19 mouse cellular contexts compared by ENCODE assay signal in genomic region chr19:53449137-53449783, GRCm38 (mm10). TPM values are rescaled to one million over a fixed set of nuclear protein-coding genes. Genes with fewer than 3 reads are reported as not detected.
DNase-seq lines count a peak whose midpoint lies in the region; ATAC-seq and TF ChIP-seq lines count a peak whose summit lies in the region.
"Had no signal": no experiment of that assay in that cellular context is flagged by ENCODE, and none has a peak within 500 bp of the region (broad histone marks: within the 10 kb centered on the region; RNA-seq: fewer than 3 reads in every experiment).

No protein-coding gene starts in this region.

- H3K4me1 ChIP-seq in kidney, postnatal 0 days (replicated peaks; ENCODE audit: insufficient read depth, low read length), result peaks cover 27% of the 10 kb centered on the region
- peaks cover 33% of the 10 kb centered on the region for H3K4me1 ChIP-seq in kidney, embryonic 14.5 days (ENCODE audit: control insufficient read depth, insufficient read depth, low read length)
- peaks cover 22% of the 10 kb centered on the region for H3K4me1 ChIP-seq in intestine, embryonic 14.5 days (replicated peaks; ENCODE audit: control insufficient read depth, insufficient read depth, low read length)
- peaks cover 53% of the 10 kb centered on the region for H3K4me1 ChIP-seq in stomach, embryonic 16.5 days (ENCODE audit: control insufficient read depth, insufficient read depth, low read length)
- peaks cover 26% of the 10 kb centered on the region for H3K4me1 ChIP-seq in forebrain, embryonic 16.5 days (replicated peaks; ENCODE audit: control insufficient read depth, insufficient read depth, low read length)

- H3K27me3 ChIP-seq in kidney, postnatal 0 days (ENCODE audit: insufficient read depth, low read length), result no peaks in the 10 kb centered on the region
- no peaks in the 10 kb centered on the region for H3K27me3 ChIP-seq in kidney, embryonic 14.5 days (ENCODE audit: control insufficient read depth, insufficient read depth, low read length)
- no peaks in the 10 kb centered on the region for H3K27me3 ChIP-seq in intestine, embryonic 14.5 days (replicated peaks; ENCODE audit: control insufficient read depth, insufficient read depth, low read length)
- no peaks in the 10 kb centered on the region for H3K27me3 ChIP-seq in stomach, embryonic 16.5 days (ENCODE audit: control insufficient read depth, insufficient read depth, low read length)
- no peaks in the 10 kb centered on the region for H3K27me3 ChIP-seq in forebrain, embryonic 16.5 days (replicated peaks; ENCODE audit: control insufficient read depth, insufficient read depth, low read length)

- no peak overlapping the region for H3K9ac ChIP-seq in kidney, postnatal 0 days (ENCODE audit: low read depth, low read length)
- H3K9ac ChIP-seq in kidney, embryonic 14.5 days (ENCODE audit: low read depth, low read length), result no peak overlapping the region
- no peak overlapping the region for H3K9ac ChIP-seq in intestine, embryonic 14.5 days (ENCODE audit: low read length)
- H3K9ac ChIP-seq in stomach, embryonic 16.5 days (ENCODE audit: low read length), result no peak overlapping the region
- no peak overlapping the region for H3K9ac ChIP-seq in forebrain, embryonic 16.5 days (replicated peaks; ENCODE audit: low read depth, low read length)
- H3K9ac ChIP-seq: heart, embryonic 12.5 days; liver, embryonic 15.5 days; midbrain, embryonic 12.5 days had no signal

- no peak overlapping the region for H3K27ac ChIP-seq in kidney, postnatal 0 days
- H3K27ac ChIP-seq in kidney, embryonic 14.5 days (ENCODE audit: low read depth, low read length), result no peak overlapping the region
- H3K27ac ChIP-seq in intestine, embryonic 14.5 days (ENCODE audit: low read depth), result no peak overlapping the region
- H3K27ac ChIP-seq in stomach, embryonic 16.5 days (ENCODE audit: low read length), result peak overlapping the region; percentile 71; the same call in 1 of the 2 replicates
- no peak overlapping the region for H3K27ac ChIP-seq in forebrain, embryonic 16.5 days (ENCODE audit: low read length)
- H3K27ac ChIP-seq: limb, embryonic 10.5 days; liver, embryonic 15.5 days; midbrain, embryonic 12.5 days had no signal

- ATAC-seq in kidney, postnatal 0 days (replicated peaks; ENCODE audit: low FRiP score, low read depth), result peak; percentile 17; the same call in 1 of the 2 replicates
- no peak for ATAC-seq in kidney, embryonic 14.5 days (ENCODE audit: low FRiP score, low TSS enrichment)
- ATAC-seq in intestine, embryonic 14.5 days (replicated peaks; ENCODE audit: low FRiP score, low TSS enrichment, low read depth), result 0 out of 2 replicates have a peak, but pooled peaks have one; percentile 23
- peak; percentile 56 for ATAC-seq in stomach, embryonic 16.5 days (ENCODE audit: insufficient read depth, low FRiP score)
- no peak for ATAC-seq in forebrain, embryonic 16.5 days

- no peak for DNase-seq in kidney, postnatal 0 days (ENCODE audit: low spot score)
- DNase-seq in ES-CJ7 (ENCODE audit: low read depth, low spot score), result peak; percentile 87
- DNase-seq in intestine, embryonic 14.5 days (ENCODE audit: low spot score), result no peak
- no peak for DNase-seq in layer of hippocampus, adult 8-10 months (ENCODE audit: low spot score in 2 of 2)
- DNase-seq: adrenal gland, postnatal 36 days; embryo, embryonic 11 days; gastrocnemius, postnatal 25 days; heart, postnatal 4 days; layer of hippocampus, postnatal 36 days; lung, postnatal 14 days; right cerebral cortex, postnatal 14 days; thymus, postnatal 36 days had no signal

- H3K9me3 ChIP-seq in kidney, postnatal 0 days (replicated peaks; ENCODE audit: low read length), result no peaks in the 10 kb centered on the region
- H3K9me3 ChIP-seq in kidney, embryonic 14.5 days (ENCODE audit: control insufficient read depth, low read length), result no peaks in the 10 kb centered on the region
- no peaks in the 10 kb centered on the region for H3K9me3 ChIP-seq in intestine, embryonic 14.5 days (ENCODE audit: control insufficient read depth, low read length)
- H3K9me3 ChIP-seq in stomach, embryonic 16.5 days (replicated peaks; ENCODE audit: control insufficient read depth, low read length), result no peaks in the 10 kb centered on the region
- no peaks in the 10 kb centered on the region for H3K9me3 ChIP-seq in forebrain, embryonic 16.5 days (ENCODE audit: control insufficient read depth, low read length)
- H3K9me3 ChIP-seq: heart, embryonic 12.5 days; limb, embryonic 10.5 days; liver, embryonic 15.5 days; midbrain, embryonic 12.5 days had no signal

- WGBS in kidney, postnatal 0 days, result 87% methylated on average over 17 of the region's 17 CpGs
- WGBS in kidney, embryonic 14.5 days, result 89% methylated on average over 17 of the region's 17 CpGs
- WGBS in intestine, embryonic 14.5 days, result 84% methylated on average over 17 of the region's 17 CpGs
- WGBS in stomach, embryonic 16.5 days, result 79% methylated on average over 17 of the region's 17 CpGs
- WGBS in forebrain, embryonic 16.5 days, result 91% methylated on average over 17 of the region's 17 CpGs

- TF ChIP-seq CTCF in kidney, postnatal 0 days (IDR thresholded peaks at IDR 0.05; ENCODE audit: low read depth), result no peak

- no peaks in the 10 kb centered on the region for H3K36me3 ChIP-seq in kidney, postnatal 0 days (ENCODE audit: insufficient read depth, low read length)
- no peaks in the 10 kb centered on the region for H3K36me3 ChIP-seq in kidney, embryonic 14.5 days (ENCODE audit: control insufficient read depth, insufficient read depth, low read length)
- H3K36me3 ChIP-seq in intestine, embryonic 14.5 days (ENCODE audit: control insufficient read depth, insufficient read depth, low read length), result no peaks in the 10 kb centered on the region
- no peaks in the 10 kb centered on the region for H3K36me3 ChIP-seq in stomach, embryonic 16.5 days (ENCODE audit: control insufficient read depth, insufficient read depth, low read length)
- H3K36me3 ChIP-seq in forebrain, embryonic 16.5 days (ENCODE audit: control insufficient read depth, insufficient read depth), result no peaks in the 10 kb centered on the region
- H3K36me3 ChIP-seq: heart, embryonic 12.5 days; limb, embryonic 10.5 days; liver, embryonic 15.5 days; midbrain, embryonic 12.5 days had no signal

- H3K4me2 ChIP-seq in kidney, postnatal 0 days (ENCODE audit: low read length), result no peak overlapping the region
- H3K4me2 ChIP-seq in kidney, embryonic 14.5 days (replicated peaks; ENCODE audit: low read depth, low read length), result no peak overlapping the region
- no peak overlapping the region for H3K4me2 ChIP-seq in intestine, embryonic 14.5 days (ENCODE audit: low read length)
- H3K4me2 ChIP-seq in stomach, embryonic 16.5 days (ENCODE audit: low read depth, low read length), result no peak overlapping the region
- no peak overlapping the region for H3K4me2 ChIP-seq in forebrain, embryonic 16.5 days (ENCODE audit: low read length)
- H3K4me2 ChIP-seq: heart, embryonic 12.5 days; liver, embryonic 15.5 days; midbrain, embryonic 12.5 days had no signal

- no peak overlapping the region for H3K4me3 ChIP-seq in kidney, postnatal 0 days (replicated peaks; ENCODE audit: low read depth, low read length)
- H3K4me3 ChIP-seq in kidney, embryonic 14.5 days (ENCODE audit: low read length), result no peak overlapping the region
- H3K4me3 ChIP-seq in intestine, embryonic 14.5 days (ENCODE audit: low read depth, low read length), result no peak overlapping the region
- H3K4me3 ChIP-seq in stomach, embryonic 16.5 days (replicated peaks; ENCODE audit: low read length), result no peak overlapping the region
- no peak overlapping the region for H3K4me3 ChIP-seq in forebrain, embryonic 16.5 days (replicated peaks; ENCODE audit: low read length)
- H3K4me3 ChIP-seq: heart, embryonic 12.5 days; limb, embryonic 10.5 days; liver, embryonic 15.5 days; midbrain, embryonic 12.5 days had no signal

RNA-seq across cellular contexts. Expression of gene Smndc1, which starts 58.9 kb away (rescaled TPM):
- 47.2 and 47.6 TPM in 2 replicates for polyA plus RNA-seq in kidney, postnatal 0 days (2015; fragmentation: Nextera tagmentation; extraction: Ambion mirVana)
- polyA plus RNA-seq in kidney, embryonic 14.5 days (2014; fragmentation: Nextera tagmentation; extraction: Ambion mirVana), result 47.7 and 49.4 TPM in 2 replicates
- polyA plus RNA-seq in intestine, embryonic 14.5 days (2014; fragmentation: Nextera tagmentation; extraction: Ambion mirVana), result 43.8 and 43.9 TPM in 2 replicates
- 33.0 and 35.9 TPM in 2 replicates for polyA plus RNA-seq in stomach, embryonic 16.5 days (2015; fragmentation: Nextera tagmentation; extraction: Ambion mirVana)
- total RNA-seq in layer of hippocampus, adult 8-10 months (2022), result 10 to 100 TPM; 38.4 to 44.5 (median 40.5) TPM
- 33.2 and 39.6 TPM in 2 replicates for polyA plus RNA-seq in forebrain, embryonic 16.5 days (2015; fragmentation: Nextera tagmentation; extraction: Ambion mirVana)

Comparison
In these comparisons a context has a peak if more than half of its experiments do, and no peak if none do; other contexts are left out.
1. ATAC-seq: peak in kidney, postnatal 0 days (single experiment), intestine, embryonic 14.5 days (single experiment) and stomach, embryonic 16.5 days (single experiment); none in kidney, embryonic 14.5 days (single experiment) and forebrain, embryonic 16.5 days (single experiment).